Mouse (Mus musculus): Measurements from ENCODE around the gene Epas1.

Gene Epas1

DNA sequence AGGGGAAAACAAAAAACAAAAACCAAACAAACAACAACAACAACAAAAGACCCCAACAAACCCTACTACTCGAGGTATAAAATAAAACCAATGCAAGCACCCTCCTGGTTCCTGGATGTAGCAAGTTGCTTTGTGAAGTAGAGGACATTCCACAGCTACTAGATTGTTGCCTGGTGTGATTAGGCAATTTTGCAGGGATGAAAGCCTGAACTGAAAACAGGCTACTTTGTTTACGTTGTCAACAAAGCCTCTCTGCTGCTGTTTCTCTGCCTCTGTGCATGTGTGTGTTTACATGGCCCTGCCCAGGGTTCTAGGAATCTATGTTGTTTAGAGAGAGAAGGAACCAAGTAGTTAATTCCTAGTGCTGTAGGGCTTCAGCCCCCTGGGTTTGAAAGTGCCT lies 4.1 kb downstream of the Epas1 start:
- DNase-seq = no peak

DNA sequence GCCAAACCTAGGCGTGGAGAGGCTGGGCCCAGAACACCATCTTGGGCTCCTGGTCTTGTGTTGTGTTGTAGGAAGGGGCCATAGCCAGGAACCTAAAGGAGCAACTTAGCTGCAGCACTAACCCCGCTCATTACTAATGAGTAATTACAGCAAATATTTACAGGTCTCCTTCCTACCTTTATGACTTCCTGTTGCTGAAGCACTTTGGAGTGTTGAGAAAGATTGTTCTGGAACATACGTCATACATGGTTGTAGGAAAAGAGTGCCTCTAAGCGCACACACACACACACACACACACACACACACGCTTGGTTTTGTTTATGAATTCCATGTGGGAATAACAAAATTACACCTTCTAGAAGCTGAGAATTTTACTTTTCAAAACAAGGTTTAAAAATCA lies 8.4 kb downstream of the Epas1 start:
- no peak for DNase-seq

DNA sequence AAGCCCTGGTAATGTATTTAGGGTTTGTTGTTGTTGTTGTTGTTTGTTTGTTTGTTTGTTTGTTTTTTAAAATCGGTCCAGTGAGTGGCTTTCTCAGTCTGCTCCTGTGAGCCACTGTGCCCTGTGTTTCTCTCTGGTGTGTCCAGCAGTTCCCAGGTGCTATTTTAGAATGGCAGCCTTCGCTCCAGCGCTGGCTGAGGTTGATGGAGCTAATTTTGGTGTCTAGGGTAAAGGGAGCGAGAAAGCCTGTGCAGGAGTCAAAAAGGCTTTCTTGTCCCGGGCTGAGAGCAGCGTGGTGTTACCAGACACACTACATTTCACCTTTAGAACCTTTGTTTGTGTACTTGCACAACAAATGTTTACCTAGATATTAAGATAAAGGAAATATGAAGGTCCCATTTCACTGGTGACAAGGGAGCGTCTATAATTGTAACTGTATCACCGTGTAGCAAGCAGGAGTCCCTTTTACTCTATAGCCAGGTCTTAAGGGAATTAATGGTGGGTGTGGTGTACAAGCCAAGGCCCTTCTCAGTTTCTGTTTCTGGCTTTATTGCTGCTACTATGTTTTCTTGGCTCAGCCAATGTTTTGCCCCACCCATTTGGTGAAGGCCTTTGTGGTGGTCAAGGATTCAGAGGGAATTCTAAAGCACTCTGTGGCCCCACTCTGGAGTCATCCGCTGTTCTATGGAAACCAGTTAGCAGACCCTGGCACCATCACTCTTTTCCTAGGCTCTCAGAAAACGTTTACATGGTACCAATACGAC lies 9.2 kb downstream of the Epas1 start:
- no peak for DNase-seq

DNA sequence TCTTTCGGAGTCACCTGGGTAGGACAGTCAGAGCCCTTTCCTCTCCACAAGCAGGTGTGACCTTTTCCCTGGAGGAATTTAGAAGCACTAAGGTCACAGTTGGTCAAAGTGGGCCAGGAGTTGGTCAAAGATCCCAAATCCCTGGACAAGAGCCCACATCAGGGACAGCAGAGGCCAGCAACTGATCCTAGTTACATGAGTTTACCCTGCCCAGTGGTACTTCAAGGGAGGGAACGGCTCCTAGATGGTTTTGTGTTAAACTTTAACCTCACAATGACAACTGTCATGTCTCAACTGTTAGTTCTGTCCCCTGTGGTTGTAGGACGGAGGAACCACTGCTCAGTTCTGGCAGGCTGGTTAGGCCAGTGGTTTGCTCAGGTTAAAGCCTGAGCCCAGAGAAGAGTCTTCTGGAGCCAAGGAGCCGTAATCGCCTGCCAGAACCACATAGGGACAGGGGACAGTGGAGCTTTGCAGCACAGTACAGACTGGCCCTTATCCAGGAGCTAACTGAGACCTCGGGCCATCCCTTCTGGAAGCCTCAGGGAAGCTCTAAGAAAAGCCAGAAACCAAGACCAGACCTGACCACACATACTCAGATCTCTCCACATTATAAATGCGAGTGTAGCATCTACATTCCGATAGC lies 12.4 kb downstream of the Epas1 start:
- no peak for DNase-seq

DNA sequence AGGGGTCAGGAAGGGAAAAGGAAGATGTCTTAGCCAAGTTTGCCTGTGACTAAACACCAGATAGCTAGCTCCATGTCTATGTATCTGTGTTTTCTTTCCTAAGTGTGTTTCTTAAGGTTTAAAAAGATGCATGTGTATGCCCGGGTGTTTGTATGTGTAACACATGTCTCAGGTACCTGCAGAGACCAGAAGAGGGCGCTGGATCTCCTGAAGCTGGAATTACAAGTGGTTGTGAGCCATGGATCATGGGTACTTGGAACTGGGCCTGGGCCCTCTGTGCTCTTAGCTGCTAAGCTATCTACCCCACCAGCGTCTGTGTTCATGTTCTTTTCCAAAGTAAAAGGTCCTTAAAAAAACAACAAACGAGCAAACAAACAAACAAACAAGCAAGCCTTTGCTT lies 12.9 kb downstream of the Epas1 start:
- DNase-seq = no peak

DNA sequence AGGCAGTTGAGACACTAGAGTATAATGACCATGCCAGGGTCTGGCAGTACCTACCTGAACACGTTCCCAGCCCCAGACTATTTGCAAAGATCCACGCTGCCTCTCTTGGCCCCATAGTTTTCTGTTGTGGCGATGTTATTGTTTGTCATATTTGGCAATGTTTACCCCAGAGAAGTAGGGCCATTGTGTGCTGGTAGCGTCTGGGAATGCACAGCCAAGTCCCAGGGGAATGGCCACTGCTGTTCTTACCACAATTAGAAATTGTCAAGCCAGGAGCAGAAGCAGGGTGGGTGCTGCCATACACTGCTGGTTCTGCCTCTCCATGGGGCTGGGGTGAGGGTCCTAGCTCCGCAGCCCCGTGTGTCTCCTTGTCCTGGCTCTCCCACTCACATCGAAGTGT lies 15.1 kb downstream of the Epas1 start:
- DNase-seq = no peak

DNA sequence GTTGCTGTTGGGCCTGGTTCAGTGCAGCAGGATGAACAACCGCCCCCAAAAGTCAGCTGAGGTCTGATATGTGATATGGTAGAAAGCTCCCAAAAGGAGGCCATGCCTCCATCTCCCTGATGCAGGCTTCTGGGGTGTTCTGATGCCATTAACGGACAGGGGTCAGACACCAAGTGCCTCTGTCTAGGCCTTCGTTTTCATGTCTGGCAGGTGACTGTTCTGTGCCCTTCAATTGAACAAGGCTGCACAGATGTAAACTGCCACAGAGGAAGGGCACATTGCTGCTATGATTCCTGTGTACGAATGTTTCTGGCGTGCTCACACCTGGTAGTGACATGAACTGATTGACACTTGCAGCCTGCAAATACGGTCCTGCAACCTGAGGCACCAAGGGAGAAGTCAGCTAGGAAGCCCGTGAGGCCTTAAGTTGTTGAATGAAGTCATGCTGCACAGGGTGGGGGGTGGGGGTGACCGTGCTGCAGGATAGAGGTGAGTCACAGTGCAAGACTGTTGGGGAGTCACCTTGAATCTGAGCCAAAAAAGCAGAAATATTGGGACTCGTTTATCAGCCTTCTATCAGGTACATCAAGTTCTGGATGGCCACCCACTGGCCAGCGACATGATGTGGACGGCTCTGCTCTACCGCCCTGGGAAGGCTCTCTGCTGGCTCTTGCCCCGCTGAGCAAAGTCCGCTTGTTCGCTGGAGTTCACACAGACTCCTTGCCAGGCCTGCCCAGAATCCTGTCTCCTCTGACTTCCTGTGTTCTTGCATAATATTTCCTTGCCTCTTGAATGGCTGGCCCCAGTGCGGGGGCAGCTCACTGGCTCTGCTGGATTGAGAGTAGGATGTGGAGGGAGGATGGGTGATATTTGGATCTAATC lies 16.1 kb downstream of the Epas1 start:
- DNase-seq = no peak

DNA sequence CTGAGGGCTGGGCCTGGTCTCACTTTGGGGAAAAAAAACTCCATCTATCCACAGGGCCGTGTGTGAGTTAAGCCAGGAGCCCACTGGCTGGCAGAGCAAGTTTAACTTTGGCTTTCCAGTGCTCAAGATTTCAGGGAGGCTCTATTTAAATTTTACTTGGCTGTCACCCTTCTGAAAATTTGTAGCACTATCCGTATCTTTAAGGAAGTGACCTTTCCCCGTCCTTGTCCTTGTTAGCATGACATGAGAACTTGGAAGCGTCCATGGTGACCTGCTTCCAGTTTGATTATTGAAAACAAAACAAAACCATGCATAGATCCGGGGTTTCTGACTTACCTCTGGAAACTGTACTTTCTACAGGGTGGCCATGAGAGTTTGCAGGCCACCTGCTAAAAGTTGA lies 17.3 kb downstream of the Epas1 start:
- DNase-seq = no peak

DNA sequence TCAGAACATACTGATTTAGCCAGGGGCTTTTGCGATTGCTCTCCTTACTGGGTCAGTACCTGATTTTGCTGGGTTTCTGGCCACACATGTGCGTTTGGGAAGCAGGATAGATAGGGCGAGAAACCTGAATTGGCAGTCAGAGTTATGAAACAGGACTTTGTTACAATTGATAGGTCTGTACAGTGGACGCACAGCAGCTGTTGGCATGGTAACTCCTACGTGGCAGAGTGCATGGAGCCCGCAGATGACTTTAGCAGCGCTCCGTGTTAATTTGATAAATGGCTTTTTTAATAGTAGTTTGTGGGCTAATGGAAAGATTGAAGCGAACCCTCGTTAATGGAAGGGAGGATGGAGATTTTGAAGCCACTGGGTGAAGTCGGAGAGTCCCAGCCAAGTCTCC lies 18.5 kb downstream of the Epas1 start:
- no peak for DNase-seq

DNA sequence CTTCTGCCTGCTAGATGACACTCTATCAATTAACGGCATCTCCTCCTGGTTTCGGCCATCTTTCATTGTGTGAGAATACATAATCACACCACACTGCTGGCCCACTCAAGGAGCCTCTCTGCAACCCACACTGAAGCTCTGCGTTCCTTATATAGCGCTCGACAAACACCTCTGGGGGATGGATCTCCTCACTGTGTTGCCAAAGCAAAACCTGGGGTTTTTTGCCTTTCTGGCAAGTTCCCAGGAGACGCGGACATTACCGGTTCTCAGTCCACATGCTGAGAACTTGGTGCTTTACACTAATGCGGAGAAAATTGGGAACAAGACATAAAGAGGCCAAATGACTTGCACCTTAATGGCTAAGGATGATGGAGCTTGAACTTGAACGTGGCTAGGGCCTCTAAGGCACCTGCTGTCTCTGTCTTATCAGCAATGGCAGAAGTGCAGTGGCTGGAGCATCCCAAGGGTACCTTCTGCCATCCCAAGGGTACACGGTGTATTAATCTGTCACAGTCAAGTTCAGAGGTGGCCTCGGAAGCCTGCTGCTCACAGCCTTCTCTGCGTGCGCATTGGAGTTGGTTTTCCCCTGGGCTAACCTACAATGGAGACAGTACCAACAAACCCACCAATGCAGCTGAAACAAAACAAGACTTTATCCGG lies 19.6 kb downstream of the Epas1 start:
- no peak for DNase-seq

DNA sequence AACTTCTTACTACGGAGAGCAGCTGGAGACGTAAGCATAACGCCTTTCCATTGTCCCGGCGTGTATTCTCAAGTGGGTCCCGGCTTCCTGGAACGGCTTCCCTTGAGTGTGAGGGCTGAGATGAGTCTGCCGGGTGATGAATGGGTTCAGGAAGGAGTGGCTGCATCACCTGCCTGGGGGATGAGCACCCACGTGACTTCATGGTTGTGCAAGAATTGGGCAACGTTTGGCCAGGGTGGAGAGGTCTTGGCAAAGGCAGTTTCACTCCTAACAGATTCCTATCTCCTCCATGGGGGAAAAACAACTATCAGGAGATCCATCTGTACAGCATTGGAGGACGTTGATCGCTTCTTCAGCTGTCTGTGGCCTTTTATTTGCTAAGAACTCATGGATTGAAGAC lies 23.0 kb downstream of the Epas1 start:
- no peak for DNase-seq

DNA sequence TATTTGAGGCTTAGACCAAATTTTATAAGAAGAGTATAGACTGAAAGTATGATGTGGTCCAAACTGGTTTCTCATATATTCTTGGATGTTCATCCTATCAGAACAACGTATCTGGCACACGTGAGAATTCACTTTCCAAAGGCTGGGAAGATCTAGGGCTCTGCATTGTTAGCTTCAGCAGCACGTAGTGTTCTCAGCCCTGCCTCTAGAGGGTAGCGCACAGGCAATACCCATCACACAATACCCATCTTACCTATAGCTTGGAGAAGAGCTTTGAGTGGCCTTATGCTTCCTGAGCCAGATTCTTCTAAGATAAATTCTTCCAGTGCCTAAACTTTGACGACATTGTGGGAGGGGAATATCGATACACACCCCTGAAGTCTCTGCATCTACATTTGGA lies 24.6 kb downstream of the Epas1 start:
- DNase-seq = no peak

DNA sequence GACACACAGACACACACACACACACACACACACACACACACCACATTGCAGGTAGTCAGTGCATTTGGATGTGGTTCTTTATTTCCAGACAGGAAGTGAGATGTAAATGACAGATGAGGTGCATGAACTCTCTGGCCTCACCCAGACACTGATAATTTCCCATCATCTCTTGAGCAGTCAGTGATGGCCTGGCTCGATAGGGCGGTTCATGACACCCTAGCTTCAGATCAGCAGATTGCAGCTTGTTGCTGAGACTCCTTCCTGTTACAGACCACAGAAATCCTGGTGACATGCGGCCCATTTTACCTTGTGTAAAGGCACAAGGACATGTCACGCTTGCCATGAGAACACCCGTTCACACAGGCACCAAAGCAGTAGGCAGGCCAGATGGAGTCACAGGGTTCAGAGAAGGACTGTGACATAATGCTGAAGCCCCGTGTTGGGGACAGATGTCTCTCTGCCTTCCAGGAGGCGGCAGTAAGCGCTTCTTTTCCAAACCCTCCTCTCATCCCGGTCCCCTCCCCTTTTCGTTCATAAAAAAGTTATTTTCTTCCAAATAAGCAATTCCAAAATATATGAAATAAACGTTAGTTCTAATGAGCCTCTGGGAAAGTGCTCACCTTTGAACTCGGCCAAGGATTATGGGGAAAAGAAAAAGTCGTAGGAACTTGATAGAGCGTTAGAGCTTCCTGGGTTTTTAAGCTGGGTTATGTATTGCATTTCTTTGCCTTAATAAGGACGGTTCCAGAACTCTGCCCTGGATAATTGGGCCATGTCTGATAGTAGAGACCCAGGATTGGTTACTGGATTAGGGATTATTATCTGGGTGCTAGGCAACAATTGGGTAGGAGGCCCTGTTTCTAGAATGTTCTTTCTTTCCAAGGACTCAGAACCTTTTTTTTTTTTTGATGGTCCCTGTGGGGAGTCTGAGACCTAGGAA lies 26.0 kb downstream of the Epas1 start:
- DNase-seq = peak in 1 of 2 experiments; percentile 5

DNA sequence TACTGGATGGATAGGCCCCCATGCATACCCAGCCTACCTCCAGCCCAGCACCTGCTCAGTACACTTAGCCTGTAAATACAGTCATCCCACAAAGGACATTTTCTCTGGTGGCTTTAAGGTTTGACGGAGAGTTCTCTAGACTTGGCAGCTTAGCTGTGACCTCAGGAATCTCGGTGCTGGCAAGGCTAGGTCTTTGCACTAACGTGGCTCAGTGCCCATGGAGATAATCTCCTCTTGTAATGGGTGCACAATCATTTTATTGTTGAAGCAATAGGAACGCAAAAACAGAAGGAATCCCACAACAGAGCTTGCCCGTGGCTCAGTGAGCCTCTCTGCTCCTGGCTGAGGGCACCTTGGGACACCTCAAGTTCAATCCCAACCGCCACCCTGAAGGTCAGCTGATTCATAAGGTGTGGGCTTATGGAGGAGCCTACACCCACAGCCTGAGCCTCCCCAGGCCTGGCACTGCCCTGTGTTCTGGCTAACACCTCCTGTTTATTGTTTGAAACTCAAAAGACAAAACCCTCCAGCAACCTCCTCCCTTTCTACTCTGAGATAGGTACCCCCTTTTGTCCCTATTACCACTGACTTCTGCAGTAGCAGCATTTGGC lies 27.3 kb downstream of the Epas1 start:
- no peak for DNase-seq

DNA sequence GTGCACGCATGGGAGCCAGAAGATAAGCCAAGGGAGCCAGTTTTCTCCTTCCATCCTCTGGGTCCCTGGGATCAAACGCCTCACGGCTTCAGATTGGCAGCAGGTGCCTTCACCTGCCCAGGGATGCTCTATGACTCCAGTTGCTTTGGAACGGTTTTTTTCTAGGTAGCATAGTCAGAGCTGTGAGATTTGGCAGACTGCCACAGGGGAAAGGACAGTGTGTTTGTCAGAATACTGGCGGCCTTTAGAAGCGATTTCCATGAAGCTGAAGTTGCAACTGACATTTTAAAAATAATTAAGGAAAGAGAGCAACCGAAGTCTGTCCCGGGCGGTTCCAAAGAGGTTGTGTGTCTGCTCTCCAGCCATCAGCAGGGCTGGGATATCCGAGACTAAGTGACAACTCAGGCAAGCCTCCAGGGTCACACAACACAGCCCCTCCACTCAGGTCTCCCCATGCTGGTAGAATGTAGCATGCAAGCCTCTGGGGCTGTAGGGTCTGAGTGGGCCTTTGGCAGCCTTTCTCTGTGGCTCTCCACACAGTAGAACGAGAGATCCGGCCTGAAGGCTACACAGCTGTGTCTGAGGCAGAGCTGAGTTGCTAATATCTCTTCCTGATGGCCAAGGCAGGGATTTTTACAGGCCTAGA lies 28.4 kb downstream of the Epas1 start:
- DNase-seq = no peak

DNA sequence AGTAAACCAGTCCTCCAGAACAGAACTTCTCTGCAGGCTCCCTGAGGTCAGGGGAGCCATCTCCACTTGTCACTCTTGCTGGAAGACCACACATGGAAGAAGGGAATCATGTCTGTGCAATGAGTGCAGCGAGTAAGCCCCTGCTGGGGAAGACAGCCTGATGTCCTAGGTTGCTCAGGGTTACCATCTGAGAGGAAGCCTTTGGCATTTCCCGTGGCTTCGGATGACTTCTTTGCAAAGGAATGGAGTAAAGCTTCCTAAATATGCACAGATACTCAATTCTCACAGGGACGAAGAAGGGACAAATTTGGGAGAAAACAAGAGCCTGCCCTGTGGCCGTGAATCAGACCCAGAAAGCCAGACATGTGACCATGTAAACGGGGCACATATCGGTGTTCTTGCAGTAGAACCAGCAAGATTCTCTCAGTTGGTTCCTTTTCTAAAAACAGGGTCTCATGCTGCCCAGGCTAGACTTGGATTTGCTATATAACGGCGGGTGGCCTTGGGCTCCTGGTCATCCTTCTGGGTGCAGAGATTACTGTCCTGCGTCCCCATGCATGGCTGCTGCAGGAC lies 31.0 kb downstream of the Epas1 start:
- DNase-seq = no peak

DNA sequence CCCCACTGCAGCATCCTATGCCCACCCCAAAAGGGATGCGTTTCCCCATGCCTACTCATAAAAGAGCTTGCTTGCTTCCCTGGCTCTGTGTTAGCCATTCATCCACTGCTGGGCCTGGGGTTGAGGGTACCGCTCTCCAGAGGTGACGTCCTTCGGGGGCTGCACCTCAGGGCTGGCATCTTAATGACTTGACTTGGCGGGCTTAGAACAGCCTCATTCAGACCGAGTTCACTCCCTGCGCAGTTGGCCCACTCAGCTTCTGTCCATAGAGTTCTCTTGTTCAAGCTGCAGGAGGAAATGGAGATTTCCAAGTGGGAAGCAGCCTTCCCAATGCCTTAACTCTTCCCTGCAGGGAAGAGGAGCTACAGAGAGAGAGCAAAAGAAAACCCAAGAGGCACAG lies 32.1 kb downstream of the Epas1 start:
- DNase-seq = no peak

DNA sequence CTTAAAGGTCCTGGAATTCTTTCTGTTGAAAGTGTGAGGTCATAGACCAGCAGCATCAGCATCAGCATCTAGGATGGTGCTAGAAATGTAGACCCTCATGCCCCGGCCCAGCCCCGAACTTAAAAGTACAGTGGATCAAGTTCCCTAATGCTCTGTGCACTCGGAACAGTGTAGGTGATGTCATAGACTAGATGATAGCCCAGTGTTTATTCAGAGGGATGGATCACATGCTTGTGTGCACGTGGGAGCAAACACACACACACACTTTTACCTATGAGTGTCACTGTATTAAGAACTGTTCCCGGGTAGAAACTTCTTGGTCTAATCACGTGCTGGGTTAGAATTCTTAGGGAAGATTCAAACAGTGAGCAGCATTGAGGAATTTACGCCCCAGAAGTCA lies 33.0 kb downstream of the Epas1 start:
- no peak for DNase-seq

DNA sequence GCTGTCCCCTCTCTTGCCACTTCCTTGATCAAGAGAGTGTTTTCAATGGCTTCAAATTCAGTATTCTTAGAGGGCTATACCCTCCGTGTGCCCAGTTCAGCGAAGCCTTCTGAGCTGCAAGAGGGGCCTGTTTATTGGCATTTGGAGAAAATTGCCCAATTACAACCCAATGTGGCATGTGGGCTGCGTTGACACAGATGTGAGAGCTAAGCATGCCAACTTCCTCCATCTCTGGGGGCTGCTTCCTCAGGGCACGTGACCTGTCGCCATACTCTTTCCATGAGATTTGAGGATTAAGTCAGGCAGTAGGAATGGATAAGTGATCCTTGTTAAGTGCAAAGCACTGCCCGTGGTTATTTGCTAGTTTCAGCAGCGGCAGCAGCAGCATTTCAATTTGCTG lies 34.3 kb downstream of the Epas1 start:
- no peak for DNase-seq

DNA sequence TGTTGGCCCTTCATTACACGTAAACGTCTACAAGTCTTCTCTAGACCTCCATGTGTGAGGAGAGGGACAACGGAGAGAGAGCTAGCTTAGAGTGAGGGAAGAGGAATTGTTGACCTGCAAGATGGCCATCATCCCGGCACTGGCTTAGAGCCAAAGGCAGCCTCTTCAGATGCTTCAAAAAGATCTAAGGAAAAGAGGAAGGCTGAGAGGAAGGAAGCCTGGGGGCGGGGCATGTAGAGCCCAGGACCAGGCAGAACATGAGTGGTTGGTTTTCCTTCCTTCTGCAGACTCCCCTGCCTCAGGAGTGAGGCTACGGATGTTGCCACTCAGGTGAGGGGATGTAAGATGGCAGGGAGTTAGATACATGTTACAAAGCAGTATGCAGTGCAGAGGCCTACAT lies 34.8 kb downstream of the Epas1 start:
- no peak for DNase-seq

DNA sequence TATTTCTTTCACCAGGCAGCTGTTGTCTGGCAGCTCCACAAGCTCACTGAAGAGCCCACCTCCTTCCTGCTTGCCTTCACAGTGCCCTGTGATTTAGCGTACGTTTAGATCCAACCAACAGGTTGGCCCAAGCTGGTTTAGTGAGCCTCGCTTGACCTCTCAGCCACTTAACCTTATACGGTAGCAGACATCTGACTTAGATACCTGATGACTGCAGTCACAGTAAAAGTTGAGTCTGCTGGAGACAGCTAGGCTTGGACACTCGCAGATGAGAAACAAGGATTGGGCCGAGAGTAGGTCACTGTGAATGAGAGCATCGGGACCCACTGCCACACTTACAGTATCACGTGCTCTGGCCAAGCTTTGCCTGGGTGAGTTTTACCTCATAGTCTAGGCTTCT lies 38.4 kb downstream of the Epas1 start:
- no peak for DNase-seq
